Mouse (Mus musculus) hematopoietic stem cell, adult 5-6 weeks (primary cell): ENCODE results near the gene Olfr1211. TPM values are rescaled to one million over a fixed set of nuclear protein-coding genes. Genes with fewer than 3 reads are reported as not detected.

Experiments used
- ATAC-seq, 2 experiments: fragments of 125-278 bp in 1 of 2; replicated peaks in 1 of 2; 2 replicates each; pipeline ENCODE4 v1.8.0; 2016 to 2017; ENCODE audit warnings: inconsistent platforms in 2 of 2, mild to moderate bottlenecking in 2 of 2, moderate number of reproducible peaks in 2 of 2, low read depth in 1 of 2, moderate TSS enrichment in 1 of 2; ENCODE audit not compliant: low FRiP score in 2 of 2, poor library complexity in 2 of 2, severe bottlenecking in 2 of 2, insufficient read depth in 1 of 2, low TSS enrichment in 1 of 2
- total RNA-seq: library from RNA; stranded (forward); fragments of 172-1452, 232-1000 nt; gene quantifications from 2 replicates; pipeline ENCODE4 v1.2.3, GENCODE M21; 2017

Gene Olfr1211
- total RNA-seq, result not detected in 2 replicates

DNA sequence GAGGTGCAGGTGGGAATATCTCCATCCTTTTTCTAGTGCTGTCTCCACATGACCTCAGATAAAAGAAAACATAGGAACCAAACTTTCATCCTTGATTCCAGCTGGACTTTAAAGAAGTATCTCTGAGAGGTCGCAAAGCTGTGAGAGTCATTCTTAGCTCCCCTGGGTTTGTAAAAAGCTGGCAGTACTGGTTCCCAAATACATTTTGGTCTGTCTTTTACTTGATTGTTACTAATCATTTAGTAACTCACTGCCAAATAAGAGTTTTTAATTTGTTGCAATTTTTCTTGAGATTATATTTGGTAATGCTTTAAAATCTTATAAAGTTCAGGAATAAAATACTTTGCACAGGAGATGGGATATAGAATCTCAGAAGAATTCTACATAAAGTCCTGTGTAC lies at the start of gene Olfr1211:
Gene Olfr1211 (minus strand): TSS at position 101 of the 400 bp plus-strand sequence.
- ATAC-seq, result no peak

DNA sequence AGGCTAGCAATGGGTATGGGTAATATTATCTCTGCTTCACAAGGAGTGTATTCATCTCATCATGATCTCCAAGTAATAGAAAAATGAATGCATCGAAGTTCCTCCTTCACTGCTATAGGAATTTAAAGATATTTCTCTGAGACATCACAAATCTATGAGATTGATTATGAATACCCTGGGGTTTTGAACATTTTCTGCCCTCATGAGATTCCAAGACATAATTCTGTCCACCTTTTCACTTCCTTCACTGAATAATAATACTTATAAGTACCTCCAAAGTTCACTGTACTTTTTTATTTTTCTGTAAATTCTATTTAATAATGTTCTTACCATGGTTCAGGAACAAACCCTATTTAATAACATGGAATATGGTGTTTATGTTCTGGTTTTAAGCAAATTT lies 42.3 kb upstream of the Olfr1211 start, which contains the start of gene Gm13762:
Gene Gm13762 (minus strand): TSS at position 101 of the 400 bp plus-strand sequence.
- ATAC-seq, result no peak

DNA sequence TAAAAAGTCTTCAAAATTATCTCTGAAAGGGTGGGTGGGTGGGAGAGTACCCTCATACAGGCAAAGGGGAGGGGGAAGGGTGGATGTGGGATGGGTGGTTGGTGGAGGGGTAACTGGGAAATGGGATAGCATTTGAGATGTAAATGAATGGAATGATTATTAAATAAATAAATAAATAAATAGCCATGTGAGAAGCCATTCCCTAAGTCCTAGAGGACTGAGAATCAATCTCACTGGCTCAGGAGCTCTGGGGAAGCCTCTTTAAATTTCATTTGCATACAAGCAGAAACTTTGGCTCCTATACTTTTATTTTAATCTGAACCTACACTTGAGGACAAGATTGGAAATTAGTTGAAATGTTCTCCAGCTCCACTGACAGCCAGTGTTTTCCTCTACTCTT lies 15.8 kb upstream of the Olfr1211 start, which contains the start of gene Olfr1212:
Gene Olfr1212 (plus strand): TSS at position 301 of the 400 bp plus-strand sequence.
- ATAC-seq, result no peak

DNA sequence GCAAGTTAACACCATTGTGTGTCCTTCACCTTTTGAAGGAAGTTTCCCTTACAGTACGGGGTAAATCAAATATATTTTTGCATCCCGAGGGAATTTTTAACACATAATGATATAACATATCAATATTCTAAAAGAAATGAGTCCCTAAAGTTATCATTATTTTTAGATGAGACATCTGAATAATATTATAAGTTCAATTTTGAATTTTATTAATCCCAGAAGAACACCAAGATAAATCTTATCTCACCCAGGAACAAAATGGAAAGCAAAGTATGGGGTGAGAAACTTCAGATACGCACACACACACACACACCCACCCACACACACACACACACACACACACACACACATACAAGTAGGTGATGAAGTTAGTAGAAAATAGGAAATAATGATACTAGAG lies 22.9 kb downstream of the Olfr1211 start, which contains the start of gene Olfr1209:
Gene Olfr1209 (minus strand): TSS at position 101 of the 400 bp plus-strand sequence.
- ATAC-seq, result no peak

DNA sequence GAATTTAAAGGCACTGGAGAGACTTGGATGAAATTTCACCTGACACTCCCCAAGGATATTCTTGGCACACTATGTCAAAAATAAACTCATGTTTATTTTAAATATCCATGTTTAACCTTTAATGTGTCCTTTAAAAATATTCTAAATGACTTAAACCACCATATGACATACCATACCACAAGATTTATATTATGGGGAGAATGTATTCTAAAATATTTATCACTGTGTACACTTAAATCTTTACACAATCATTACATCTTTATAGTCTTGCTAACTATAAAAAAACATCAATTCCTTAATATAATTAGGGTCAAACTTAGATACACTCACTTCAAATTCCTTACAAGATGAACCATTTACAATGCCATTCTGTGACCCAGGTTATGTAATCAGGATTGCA lies 35.7 kb downstream of the Olfr1211 start, which contains the start of gene Olfr1208:
Gene Olfr1208 (minus strand): TSS at position 101 of the 400 bp plus-strand sequence.
- ATAC-seq, result no peak

Other genes starting within 250 kb of the Olfr1211 start
- gene Olfr1195, start 248.9 kb downstream of the Olfr1211 start, total RNA-seq, result not detected in 2 replicates
- not detected in 2 replicates for gene Olfr1196, start 233.5 kb downstream of the Olfr1211 start, total RNA-seq
- gene Olfr1197, start 205.7 kb downstream of the Olfr1211 start, total RNA-seq, result not detected in 2 replicates
- gene Olfr1198, start 186.7 kb downstream of the Olfr1211 start, total RNA-seq, result not detected in 2 replicates
- not detected in 2 replicates for gene Olfr1199, start 177.6 kb downstream of the Olfr1211 start, total RNA-seq
- gene Olfr1200, start 167.6 kb downstream of the Olfr1211 start, total RNA-seq, result not detected in 2 replicates
- gene Olfr1201, start 145.1 kb downstream of the Olfr1211 start, total RNA-seq, result not detected in 2 replicates
- not detected in 2 replicates for gene Olfr1202, start 123.6 kb downstream of the Olfr1211 start, total RNA-seq
- not detected in 2 replicates for gene Olfr1205, start 108.4 kb downstream of the Olfr1211 start, total RNA-seq
- not detected in 2 replicates for gene Olfr1204, start 88.8 kb downstream of the Olfr1211 start, total RNA-seq
- not detected in 2 replicates for gene Olfr1206, start 74.9 kb downstream of the Olfr1211 start, total RNA-seq
- not detected in 2 replicates for gene Olfr1208, start 35.8 kb downstream of the Olfr1211 start, total RNA-seq
- not detected in 2 replicates for gene Olfr1209, start 23.0 kb downstream of the Olfr1211 start, total RNA-seq
- gene Olfr1212, start 15.9 kb upstream of the Olfr1211 start, total RNA-seq, result not detected in 2 replicates
- not detected in 2 replicates for gene Gm13762, start 42.2 kb upstream of the Olfr1211 start, total RNA-seq
- gene Olfr1214, start 54.5 kb upstream of the Olfr1211 start, total RNA-seq, result not detected in 2 replicates
- gene Olfr1215, start 68.9 kb upstream of the Olfr1211 start, total RNA-seq, result not detected in 2 replicates
- gene Olfr1216, start 80.2 kb upstream of the Olfr1211 start, total RNA-seq, result not detected in 2 replicates
- not detected in 2 replicates for gene Olfr1217, start 94.0 kb upstream of the Olfr1211 start, total RNA-seq
- gene Olfr1218, start 123.1 kb upstream of the Olfr1211 start, total RNA-seq, result not detected in 2 replicates
- gene Olfr1219, start 145.4 kb upstream of the Olfr1211 start, total RNA-seq, result not detected in 2 replicates
- gene Olfr1220, start 168.7 kb upstream of the Olfr1211 start, total RNA-seq, result not detected in 2 replicates
- gene Olfr1221, start 179.2 kb upstream of the Olfr1211 start, total RNA-seq, result not detected in 2 replicates
- gene Olfr1222, start 194.9 kb upstream of the Olfr1211 start, total RNA-seq, result not detected in 2 replicates
- not detected in 2 replicates for gene Olfr1223, start 213.4 kb upstream of the Olfr1211 start, total RNA-seq
- not detected in 2 replicates for gene Olfr1224-ps1, start 226.0 kb upstream of the Olfr1211 start, total RNA-seq
- gene Olfr1225, start 236.6 kb upstream of the Olfr1211 start, total RNA-seq, result not detected in 2 replicates